Mouse (Mus musculus) forebrain, embryonic 11.5 days (tissue): ENCODE results near the gene Gpr68. TPM values are rescaled to one million over a fixed set of nuclear protein-coding genes. Genes with fewer than 3 reads are reported as not detected.

Source experiments
- ATAC-seq: fragments of 200-750 bp; cut with Nextera tagmentation; replicated peaks from 2 replicates; pipeline ENCODE4 v1.8.0; 2017; ENCODE audit warnings: moderate TSS enrichment; ENCODE audit not compliant: low FRiP score
- DNase-seq: peaks from one replicate; pipeline ENCODE4 v3.0.0-alpha.2; 2017; ENCODE audit warnings: low spot score
- H3K27ac ChIP-seq: fragments of 300-500 bp; sonication (generic); 2 replicates; pipeline ENCODE4 v1.5.1; 2014; ENCODE audit warnings: low read depth, low read length
- H3K27me3 ChIP-seq: fragments of 300-500 bp; sonication (generic); 2 replicates; pipeline ENCODE4 v1.6.1; 2014; ENCODE audit warnings: mild to moderate bottlenecking, low read length, mixed read lengths; ENCODE audit not compliant: control insufficient read depth, insufficient read depth
- H3K36me3 ChIP-seq: fragments of 300-500 bp; sonication (generic); 2 replicates; pipeline ENCODE4 v1.6.1; 2014; ENCODE audit warnings: mild to moderate bottlenecking, low read length, moderate library complexity, mixed read lengths; ENCODE audit not compliant: control insufficient read depth, insufficient read depth
- H3K4me1 ChIP-seq: fragments of 300-500 bp; sonication (generic); replicated peaks from 2 replicates; pipeline ENCODE4 v1.6.1; 2014; ENCODE audit warnings: low read length, mixed read lengths; ENCODE audit not compliant: control insufficient read depth, insufficient read depth
- H3K4me2 ChIP-seq: fragments of 300-500 bp; sonication (generic); 2 replicates; pipeline ENCODE4 v1.6.1; 2014; ENCODE audit warnings: low read depth, mild to moderate bottlenecking, low read length, moderate library complexity, mixed read lengths; ENCODE audit not compliant: severe bottlenecking
- H3K4me3 ChIP-seq: fragments of 300-500 bp; sonication (generic); 2 replicates; pipeline ENCODE4 v1.5.1; 2014; ENCODE audit warnings: low read depth, low read length
- H3K9ac ChIP-seq: fragments of 300-500 bp; sonication (generic); 2 replicates; pipeline ENCODE4 v1.6.1; 2014; ENCODE audit warnings: low read length
- H3K9me3 ChIP-seq: fragments of 300-500 bp; sonication (generic); 2 replicates; pipeline ENCODE4 v1.6.1; 2016; ENCODE audit warnings: low read length, mixed read lengths; ENCODE audit not compliant: control insufficient read depth
- WGBS: fragments of 180-500 bp; shearing (Covaris S2); extraction: QIAGEN DNeasy Blood & Tissue Kit; methylation state at CpG from one replicate; pipeline ENCODE4 v1.1.7; 2014; 5-methylcytosine and 5-hydroxymethylcytosine counted together
- polyA plus RNA-seq: library from polyadenylated mRNA; unstranded; fragments of >200 nt; fragmentation: Nextera tagmentation; extraction: Ambion mirVana; gene quantifications from 2 replicates; pipeline ENCODE4 v1.2.1, GENCODE M21; 2014

The Gpr68 gene
- polyA plus RNA-seq, 1 experiment from 2014 or later: 0.13 TPM

- Histone ChIP-seq H3K27me3 (no peaks in the 10 kb centered on the region), H3K36me3 (no peaks in the 10 kb centered on the region), H3K27ac (no peak overlapping the region), H3K4me2 (no peak overlapping the region), H3K9me3 (no peaks in the 10 kb centered on the region), H3K4me3 (no peak overlapping the region), H3K9ac (no peak overlapping the region), H3K4me1 (no peaks in the 10 kb centered on the region)
- WGBS: 89% methylated on average over 3 of the region's 3 CpGs
- ATAC-seq: no peak
- DNase-seq: no peak
Measured at GRCm38 (mm10) chr12:100890548-100890947, 17.4 kb downstream of the Gpr68 start.

DNA sequence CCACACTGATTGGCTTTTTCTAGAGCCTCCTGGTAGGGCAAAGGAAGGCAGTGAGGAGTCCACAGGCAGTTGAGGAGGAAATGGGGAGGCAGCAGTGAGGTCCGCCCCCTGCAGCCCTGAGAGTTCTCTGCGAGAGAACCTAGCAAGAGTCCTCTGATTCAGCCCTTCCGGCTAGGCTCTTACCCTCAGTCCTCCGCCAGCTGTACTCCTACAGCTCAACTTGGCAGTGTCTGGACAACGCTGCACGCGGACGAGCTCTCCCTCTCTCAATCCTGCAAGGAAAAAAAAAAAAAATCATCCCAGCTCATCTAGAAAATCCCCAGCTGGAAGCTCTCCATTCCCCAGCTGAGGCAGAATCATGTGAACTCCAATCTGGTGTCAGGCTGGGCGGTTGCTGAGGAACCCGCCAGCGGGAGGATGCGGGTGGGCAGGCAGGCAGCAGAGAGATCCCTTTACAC is 20.2 kb downstream of the Gpr68 start:
- no peak overlapping the region for H3K27ac ChIP-seq
- H3K4me1 ChIP-seq: no peaks in the 10 kb centered on the region
- no peak for DNase-seq
- WGBS: 57% methylated on average over 12 of the region's 12 CpGs
- no peaks in the 10 kb centered on the region for H3K9me3 ChIP-seq
- no peaks in the 10 kb centered on the region for H3K27me3 ChIP-seq
- ATAC-seq: no peak
- H3K4me3 ChIP-seq: no peak overlapping the region
- H3K4me2 ChIP-seq: no peak overlapping the region
- H3K9ac ChIP-seq: no peak overlapping the region
- no peaks in the 10 kb centered on the region for H3K36me3 ChIP-seq

- ATAC-seq (no peak), DNase-seq (no peak)
- Histone ChIP-seq H3K9ac (no peak overlapping the region), H3K36me3 (no peaks in the 10 kb centered on the region), H3K4me3 (no peak overlapping the region), H3K27ac (no peak overlapping the region), H3K9me3 (no peaks in the 10 kb centered on the region), H3K4me2 (no peak overlapping the region), H3K4me1 (no peaks in the 10 kb centered on the region), H3K27me3 (no peaks in the 10 kb centered on the region)
- 82% methylated on average over 4 of the region's 4 CpGs for WGBS
Measured at GRCm38 (mm10) chr12:100886877-100887276, 21.1 kb downstream of the Gpr68 start.

DNA sequence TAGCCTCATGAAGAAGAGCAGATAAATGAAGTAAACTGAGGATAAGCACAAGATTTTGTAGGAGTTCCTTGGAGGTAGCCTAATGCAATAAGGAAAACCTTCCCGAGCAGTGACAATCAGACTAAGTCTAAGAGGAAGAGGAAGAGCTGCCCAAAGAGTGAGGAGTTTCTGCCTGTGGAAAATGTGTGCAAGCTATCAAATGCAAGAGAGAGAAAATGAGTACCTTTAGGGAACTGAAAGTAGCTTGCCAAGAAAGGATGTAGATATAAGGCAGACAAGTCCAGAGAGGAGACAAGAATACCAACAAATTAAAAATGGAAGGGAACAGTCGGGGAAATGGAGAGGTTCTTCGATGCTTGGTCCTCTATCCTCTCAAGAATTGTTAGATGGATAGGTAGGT is 22.4 kb downstream of the Gpr68 start:
- WGBS: 91% methylated on average over 3 of the region's 3 CpGs
- no peak overlapping the region for H3K27ac ChIP-seq
- no peak for ATAC-seq

GRCm38 (mm10) chr12:100883168-100883567 is 24.8 kb downstream of the Gpr68 start:
- Histone ChIP-seq H3K4me2 (no peak overlapping the region), H3K27ac (no peak overlapping the region), H3K9me3 (no peaks in the 10 kb centered on the region), H3K9ac (no peak overlapping the region), H3K4me3 (no peak overlapping the region), H3K27me3 (no peaks in the 10 kb centered on the region), H3K4me1 (no peaks in the 10 kb centered on the region), H3K36me3 (no peaks in the 10 kb centered on the region)
- DNase-seq (no peak), ATAC-seq (no peak)
- 84% methylated on average over 7 of the region's 7 CpGs for WGBS

More for the DNA sequence above, 22.4 kb downstream of the Gpr68 start:
- Histone ChIP-seq H3K27me3 (no peaks in the 10 kb centered on the region), H3K36me3 (no peaks in the 10 kb centered on the region), H3K9ac (no peak overlapping the region), H3K4me1 (no peaks in the 10 kb centered on the region), H3K4me2 (no peak overlapping the region), H3K9me3 (no peaks in the 10 kb centered on the region), H3K4me3 (no peak overlapping the region)
- no peak for DNase-seq

DNA sequence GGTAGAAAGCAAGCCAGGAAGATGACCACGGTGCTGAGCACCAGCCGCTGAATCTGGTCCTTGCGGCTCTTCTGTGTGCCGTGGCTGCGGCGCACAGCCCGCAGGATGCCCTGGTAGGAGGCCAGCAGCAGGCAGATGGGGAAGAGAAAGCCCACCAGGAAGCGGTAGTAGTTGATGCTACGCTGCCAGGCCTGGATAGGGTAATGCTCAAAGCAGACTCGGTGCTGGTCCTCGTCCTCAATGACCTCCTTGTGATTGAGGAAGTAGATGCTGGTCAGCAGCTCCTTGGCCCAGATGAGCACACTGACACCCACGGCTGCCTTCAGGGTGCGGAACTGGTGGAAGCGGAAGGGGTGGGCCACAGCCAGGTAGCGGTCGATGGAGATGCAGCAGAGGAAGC is 29.4 kb downstream of the Gpr68 start:
- ATAC-seq (no peak), DNase-seq (no peak)
- H3K36me3 ChIP-seq: no peaks in the 10 kb centered on the region
- no peaks in the 10 kb centered on the region for H3K4me1 ChIP-seq
- no peak overlapping the region for H3K27ac ChIP-seq
- no peaks in the 10 kb centered on the region for H3K9me3 ChIP-seq
- H3K27me3 ChIP-seq: no peaks in the 10 kb centered on the region
- WGBS: 96% methylated on average over 16 of the region's 16 CpGs
- no peak overlapping the region for H3K4me3 ChIP-seq
- H3K9ac ChIP-seq: no peak overlapping the region
- H3K4me2 ChIP-seq: no peak overlapping the region

- no peak for ATAC-seq
- H3K4me2 ChIP-seq: no peak overlapping the region
- no peak overlapping the region for H3K9ac ChIP-seq
- no peak overlapping the region for H3K4me3 ChIP-seq
- H3K9me3 ChIP-seq: no peaks in the 10 kb centered on the region
- H3K36me3 ChIP-seq: no peaks in the 10 kb centered on the region
- H3K27me3 ChIP-seq: no peaks in the 10 kb centered on the region
- 74% methylated on average over 6 of the region's 6 CpGs for WGBS
- H3K4me1 ChIP-seq: no peaks in the 10 kb centered on the region
- no peak for DNase-seq
- no peak overlapping the region for H3K27ac ChIP-seq
Measured at GRCm38 (mm10) chr12:100877936-100878335, 30.1 kb downstream of the Gpr68 start.

DNA sequence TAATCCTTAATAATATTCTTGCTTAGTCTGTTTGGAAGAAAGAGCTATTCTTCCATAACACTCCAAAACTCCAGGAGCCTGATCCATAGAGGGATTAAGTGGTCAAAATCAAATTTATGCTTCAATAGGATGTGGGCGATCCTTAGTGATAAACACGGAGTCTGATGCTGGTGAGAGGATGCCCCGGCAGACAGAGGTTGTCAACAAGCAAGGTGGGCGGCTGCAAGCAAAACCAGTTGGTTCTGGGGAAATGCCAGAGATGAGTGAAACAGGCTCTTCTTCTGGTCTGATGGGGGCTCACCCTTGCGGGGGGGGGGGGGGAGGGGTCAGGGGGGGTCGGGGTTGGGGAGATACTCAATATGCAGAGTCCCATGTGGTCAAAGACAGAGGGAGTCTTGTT is 32.0 kb downstream of the Gpr68 start:
- Histone ChIP-seq H3K4me1 (no peaks in the 10 kb centered on the region), H3K4me3 (no peak overlapping the region), H3K9me3 (no peaks in the 10 kb centered on the region), H3K27me3 (no peaks in the 10 kb centered on the region), H3K4me2 (no peak overlapping the region), H3K9ac (no peak overlapping the region), H3K27ac (no peak overlapping the region), H3K36me3 (no peaks in the 10 kb centered on the region)
- WGBS: 80% methylated on average over 5 of the region's 6 CpGs
- no peak for DNase-seq
- no peak for ATAC-seq

- H3K36me3 ChIP-seq: no peaks in the 10 kb centered on the region
- H3K9ac ChIP-seq: no peak overlapping the region
- ATAC-seq (no peak), DNase-seq (no peak)
- H3K4me1 ChIP-seq: no peaks in the 10 kb centered on the region
- H3K9me3 ChIP-seq: no peaks in the 10 kb centered on the region
- no peak overlapping the region for H3K27ac ChIP-seq
- WGBS: 76% methylated on average over 3 of the region's 3 CpGs
- H3K27me3 ChIP-seq: no peaks in the 10 kb centered on the region
- H3K4me3 ChIP-seq: no peak overlapping the region
- no peak overlapping the region for H3K4me2 ChIP-seq
Measured at GRCm38 (mm10) chr12:100875553-100875952, 32.4 kb downstream of the Gpr68 start.
